Mouse (Mus musculus) spleen, adult 2 months (tissue): Measurements from ENCODE around the gene Man2b2. TPM values are rescaled to one million over a fixed set of nuclear protein-coding genes. Genes with fewer than 3 reads are reported as not detected.

Experiments used
- DNase-seq, 2 experiments: peaks; one replicate each; pipeline versions ENCODE4 v3.0.0 to v3.0.0-alpha.2; 2012 to 2021; ENCODE audit warnings: low spot score in 2 of 2, low read depth in 1 of 2
- H3K27ac ChIP-seq: fragments of 200-500 bp; 2 replicates; pipeline ENCODE4 v1.5.1; 2012; ENCODE audit warnings: low read length, inconsistent platforms; ENCODE audit not compliant: insufficient read depth
- H3K27me3 ChIP-seq: fragments of 200-500 bp; 2 replicates; pipeline ENCODE4 v1.6.1; 2012; ENCODE audit warnings: mild to moderate bottlenecking, moderate library complexity, low read length, inconsistent platforms; ENCODE audit not compliant: control insufficient read depth, insufficient read depth
- H3K36me3 ChIP-seq: fragments of 200-500 bp; 2 replicates; pipeline ENCODE4 v1.6.1; 2012; ENCODE audit warnings: mild to moderate bottlenecking, low read length, inconsistent platforms; ENCODE audit not compliant: control insufficient read depth, insufficient read depth
- H3K4me1 ChIP-seq: fragments of 200-500 bp; 2 replicates; pipeline ENCODE4 v1.6.1; 2011; ENCODE audit warnings: inconsistent platforms; ENCODE audit not compliant: control insufficient read depth, insufficient read depth, insufficient read length
- H3K4me3 ChIP-seq: fragments of 200-500 bp; 2 replicates; pipeline ENCODE4 v1.5.1; 2011; ENCODE audit warnings: mild to moderate bottlenecking, inconsistent platforms; ENCODE audit not compliant: insufficient read depth, insufficient read length; ENCODE audit errors: extremely low read depth
- CTCF ChIP-seq: fragments of 200-500 bp; IDR thresholded peaks from 2 replicates; pipeline ENCODE4 v1.5.1; 2011; ENCODE audit warnings: mild to moderate bottlenecking, inconsistent platforms; ENCODE audit not compliant: insufficient read depth, insufficient read length, insufficient replicate concordance; ENCODE audit errors: extremely low read depth
- POLR2A ChIP-seq: fragments of 200-500 bp; IDR thresholded peaks from 2 replicates; pipeline ENCODE4 v1.6.1; 2011; ENCODE audit warnings: low read depth, low read length, inconsistent platforms
- WGBS: fragments of 180-500 bp; shearing (Covaris S2); methylation state at CpG from one replicate; pipeline ENCODE4 v1.1.7; 2018; 5-methylcytosine and 5-hydroxymethylcytosine counted together
- polyA plus RNA-seq: library from polyadenylated mRNA; depleted of rRNA; stranded (reverse); fragments of >200 nt; gene quantifications from 2 replicates; pipeline ENCODE4 v1.2.3, GENCODE M21; 2012; rRNA removed

Man2b2 gene
- polyA plus RNA-seq, 1 experiment = 75.2 TPM

GRCm38 (mm10) chr5:36769603-36770002 lies 60.9 kb downstream of the Man2b2 start:
- Histone ChIP-seq H3K27me3 (no peaks in the 10 kb centered on the region), H3K27ac (no peak overlapping the region), H3K4me3 (no peak overlapping the region), H3K36me3 (no peaks in the 10 kb centered on the region), H3K4me1 (no peaks in the 10 kb centered on the region)
- DNase-seq = no peak
- no peak for TF ChIP-seq CTCF
- no peak for TF ChIP-seq POLR2A
- 69% methylated on average over 3 of the region's 3 CpGs for WGBS

GRCm38 (mm10) chr5:36766958-36767703 lies 63.3 kb downstream of the Man2b2 start:
- Histone ChIP-seq H3K4me1 (no peaks in the 10 kb centered on the region), H3K27ac (no peak overlapping the region), H3K4me3 (no peak overlapping the region), H3K27me3 (no peaks in the 10 kb centered on the region), H3K36me3 (no peaks in the 10 kb centered on the region)
- WGBS = 30% methylated on average over 10 of the region's 10 CpGs
- TF ChIP-seq POLR2A = no peak
- no peak for TF ChIP-seq CTCF
- no peak for DNase-seq

GRCm38 (mm10) chr5:36759848-36760247 lies 70.6 kb downstream of the Man2b2 start:
- TF ChIP-seq CTCF (no peak), POLR2A (no peak)
- H3K27ac ChIP-seq = no peak overlapping the region
- DNase-seq = no peak
- whole genome bisulfite sequencing = 83% methylated on average over 4 of the region's 4 CpGs
- no peak overlapping the region for H3K4me3 ChIP-seq
- no peaks in the 10 kb centered on the region for H3K4me1 ChIP-seq
- H3K27me3 ChIP-seq = no peaks in the 10 kb centered on the region
- H3K36me3 ChIP-seq = no peaks in the 10 kb centered on the region

GRCm38 (mm10) chr5:36757033-36757432 lies 73.4 kb downstream of the Man2b2 start:
- Histone ChIP-seq H3K4me3 (no peak overlapping the region), H3K27me3 (no peaks in the 10 kb centered on the region; the same call in 1 of the 2 replicates), H3K27ac (no peak overlapping the region), H3K36me3 (no peaks in the 10 kb centered on the region), H3K4me1 (no peaks in the 10 kb centered on the region)
- DNase-seq = no peak
- WGBS = 74% methylated on average over 5 of the region's 5 CpGs
- TF ChIP-seq POLR2A (no peak), CTCF (peak; percentile 2; the same call in 1 of the 2 replicates)

Other genes with a start within 250 kb of the Man2b2 start
- 30.9 and 38.3 TPM in 2 replicates for gene Tbc1d14, start 237.4 kb downstream of the Man2b2 start, polyA plus RNA-seq
- 12.2 and 14.4 TPM in 2 replicates for gene D5Ertd579e, start 134.6 kb downstream of the Man2b2 start, polyA plus RNA-seq
- gene Bloc1s4, start 82.0 kb downstream of the Man2b2 start, polyA plus RNA-seq = 20.5 and 35.5 TPM in 2 replicates
- gene Mrfap1, start 33.9 kb downstream of the Man2b2 start, polyA plus RNA-seq = 47.5 and 74.2 TPM in 2 replicates
- 0.05 TPM in 2 replicates for gene Ppp2r2c, start 37.9 kb upstream of the Man2b2 start, polyA plus RNA-seq
- 7.2 TPM in 2 replicates for gene Wfs1, start 158.6 kb upstream of the Man2b2 start, polyA plus RNA-seq